Mouse (Mus musculus) testis, adult 2 months (tissue): ENCODE results near the gene Letmd1.

Source experiments
- CTCF ChIP-seq: fragments of 200-500 bp; IDR thresholded peaks from 2 replicates; pipeline ENCODE4 v1.5.1; 2012; ENCODE audit warnings: low read depth, mild to moderate bottlenecking, inconsistent platforms, low read length, moderate library complexity; ENCODE audit not compliant: control insufficient read depth, insufficient read depth, insufficient replicate concordance
- POLR2A ChIP-seq: fragments of 200-500 bp; IDR thresholded peaks from 2 replicates; pipeline ENCODE4 v1.6.1; 2012; ENCODE audit warnings: low read depth, mild to moderate bottlenecking, inconsistent platforms, low read length, moderate library complexity; ENCODE audit not compliant: control insufficient read depth

DNA sequence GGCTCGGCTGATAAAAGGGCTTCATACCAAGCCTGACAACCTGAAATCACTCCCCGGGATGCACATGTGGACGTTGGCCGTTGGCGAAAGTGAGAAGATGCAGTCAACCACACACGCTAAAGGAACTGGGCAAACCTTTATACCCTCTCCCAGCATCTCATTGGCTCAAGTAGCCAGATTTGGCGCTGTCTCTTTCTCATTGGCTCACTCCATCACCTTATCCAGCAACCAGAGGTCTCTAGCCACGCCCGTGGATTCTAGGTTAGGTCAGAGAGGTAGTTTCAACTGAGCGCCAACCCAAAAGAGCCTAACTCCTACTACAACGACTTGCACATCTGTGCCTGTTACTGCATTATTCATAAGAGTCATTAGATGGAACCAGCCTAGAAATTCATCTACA is 16.3 kb upstream of the Letmd1 start:
- TF ChIP-seq CTCF = no peak
- no peak for TF ChIP-seq POLR2A
